Mouse (Mus musculus) liver, adult 2 months (tissue): ENCODE measurements around the gene Tfap2b.

Experiments
- CTCF ChIP-seq: fragments of 200-500 bp; IDR thresholded peaks from 2 replicates; pipeline ENCODE4 v1.5.1; 2011; ENCODE audit warnings: low read depth, low read length, control low read depth
- POLR2A ChIP-seq: fragments of 200-500 bp; IDR thresholded peaks from 2 replicates; pipeline ENCODE4 v1.6.1; 2011; ENCODE audit warnings: low read length, control low read depth; ENCODE audit not compliant: insufficient read depth; ENCODE audit errors: extremely low read depth

DNA sequence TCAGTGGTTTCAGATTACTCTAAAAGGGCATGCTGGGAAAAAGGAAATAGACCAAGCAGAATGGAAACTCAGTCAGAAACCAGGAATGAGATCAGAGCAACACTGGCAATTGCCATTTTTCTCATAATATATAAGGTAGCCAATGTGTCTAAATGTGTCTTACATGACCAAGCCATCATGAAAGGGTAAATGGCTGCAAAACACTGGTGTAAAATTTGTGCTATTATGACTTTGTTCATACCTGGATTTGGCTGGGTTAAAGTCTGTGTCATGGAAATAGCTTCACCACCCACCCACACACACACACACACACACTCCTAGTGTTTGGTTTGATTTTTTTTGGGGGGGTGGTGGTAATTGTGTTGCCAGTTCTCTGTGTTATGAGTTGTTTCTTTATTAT, 10.7 kb downstream of the Tfap2b start:
- TF ChIP-seq POLR2A (no peak), CTCF (no peak)
